Mouse (Mus musculus) kidney, postnatal 25 days (tissue): Measurements from ENCODE around the gene Gm8857.
A peak's percentile ranks its signal among the peaks of the same experiment; 100 is the strongest.
"Not testable (repeated sequence)": the region's sequence is repeated elsewhere in the genome, so short reads cannot be mapped to it uniquely, and the experiment has no call there.

Experiments used
- DNase-seq, 2 experiments: peaks; one replicate each; pipeline ENCODE4 v3.0.0; 2021; ENCODE audit warnings: mixed read lengths in 2 of 2

Gm8857 gene

DNA sequence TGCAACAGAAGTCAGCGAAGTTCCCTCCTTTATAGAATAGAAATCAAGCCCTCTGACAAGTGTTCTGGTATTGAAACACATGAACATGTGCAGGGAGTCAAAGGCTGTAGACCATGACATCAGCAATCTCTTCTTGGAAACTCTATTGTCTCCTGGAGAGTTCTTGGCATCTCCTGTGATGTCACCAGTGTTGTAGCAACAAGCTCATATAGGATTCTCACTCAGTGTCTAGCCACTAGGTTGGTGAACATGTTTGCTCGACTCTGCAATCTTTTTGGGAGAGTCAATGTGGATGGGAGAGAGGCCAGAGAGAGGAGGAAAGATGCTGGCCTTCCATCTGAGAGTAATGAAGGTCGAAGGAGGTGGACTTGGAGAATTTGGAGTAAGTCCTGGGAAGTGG lies at the start of gene Gm8857, which contains the start of gene Gm8871:
Gene Gm8857 (plus strand): TSS at position 303 of the 400 bp plus-strand sequence.
Gene Gm8871 (plus strand): TSS at position 301 of the 400 bp plus-strand sequence.
- DNase-seq, result not testable (repeated sequence)

DNA sequence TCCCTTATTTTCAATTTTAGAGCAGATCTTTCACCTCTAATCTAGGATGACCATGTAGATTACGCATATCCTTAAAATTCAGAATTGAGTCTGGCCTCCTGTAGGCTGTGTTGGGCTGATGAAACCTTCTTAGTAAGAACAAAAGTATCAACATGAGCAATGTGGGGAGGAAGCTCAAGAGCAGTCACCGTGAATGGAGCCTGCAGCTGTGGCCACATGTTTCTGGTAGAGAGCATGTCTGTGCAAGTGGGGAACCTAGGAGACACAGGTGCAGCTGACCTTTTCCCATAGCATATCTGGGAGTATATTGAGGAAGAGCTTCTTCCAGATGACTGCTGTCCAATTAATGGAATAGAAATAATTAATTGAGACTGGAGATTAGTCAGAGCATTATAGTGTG lies 5.9 kb downstream of the Gm8857 start:
- not testable (repeated sequence) for DNase-seq

DNA sequence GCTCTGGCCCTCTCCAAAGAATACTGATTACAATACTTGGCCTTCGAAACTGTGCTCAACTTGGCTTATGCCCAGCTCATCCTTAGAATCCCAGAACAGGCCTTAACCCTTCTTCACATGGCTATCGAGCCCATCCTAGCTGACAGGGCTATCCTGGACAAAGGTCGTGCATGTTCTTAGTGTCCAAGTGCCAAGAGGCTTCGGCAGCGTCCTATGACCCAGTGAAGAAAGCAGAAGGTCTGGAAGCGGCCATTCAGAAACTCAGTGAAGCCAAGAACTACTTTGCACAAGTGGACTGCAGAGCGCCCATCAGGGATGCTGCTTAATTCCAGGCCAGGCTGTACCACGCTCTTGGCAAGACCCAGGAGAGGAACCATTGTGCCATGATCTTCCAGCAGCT lies 10.4 kb downstream of the Gm8857 start:
- DNase-seq, result peak; percentile 0 to 22
